Mouse (Mus musculus): ENCODE measurements at regions not wholly inside any gene's neighbourhood (a gene's known extent, or its start where the extent isn't known, plus 50 kb on each side); places are given as distances from the start of the nearest gene placed in this dataset.

DNA sequence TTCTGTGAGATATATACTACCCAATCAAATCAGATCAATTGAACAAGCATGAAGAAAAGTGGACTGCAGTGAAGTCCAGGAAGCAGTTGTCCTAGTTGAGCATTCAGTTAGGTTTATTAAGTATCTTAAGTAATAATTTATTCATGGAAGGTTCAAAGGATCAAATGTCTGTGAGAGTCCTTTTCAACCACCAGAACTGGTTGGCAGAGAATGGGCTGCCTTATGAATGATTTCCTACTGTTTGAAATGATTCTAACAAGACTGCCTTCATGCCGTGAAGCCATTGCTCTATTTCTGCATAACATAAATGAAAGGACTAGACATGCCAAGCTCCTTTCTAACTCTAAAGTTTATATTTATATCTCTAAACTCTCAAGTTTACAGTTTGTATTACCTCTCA lies 410.4 kb downstream of the Adcyap1 start:
- TF ChIP-seq CTCF (conservative IDR thresholded peaks at IDR 0.05; ENCODE audit: insufficient read depth, insufficient read length, low read depth, low read length) (no peak), POLR2A (IDR thresholded peaks at IDR 0.05; ENCODE audit: low read depth, low read length) (no peak)

All from kidney, adult 2 months (tissue).